Mouse (Mus musculus) hematopoietic stem cell, adult 5-6 weeks (primary cell): ENCODE results near the gene Sirt5. TPM values are rescaled to one million over a fixed set of nuclear protein-coding genes. Genes with fewer than 3 reads are reported as not detected.

Experiments
- ATAC-seq, 2 experiments: fragments of 125-278 bp in 1 of 2; replicated peaks in 1 of 2; 2 replicates each; pipeline ENCODE4 v1.8.0; 2016 to 2017; ENCODE audit warnings: inconsistent platforms in 2 of 2, mild to moderate bottlenecking in 2 of 2, moderate number of reproducible peaks in 2 of 2, low read depth in 1 of 2, moderate TSS enrichment in 1 of 2; ENCODE audit not compliant: low FRiP score in 2 of 2, poor library complexity in 2 of 2, severe bottlenecking in 2 of 2, insufficient read depth in 1 of 2, low TSS enrichment in 1 of 2
- total RNA-seq: library from RNA; stranded (forward); fragments of 172-1452, 232-1000 nt; gene quantifications from 2 replicates; pipeline ENCODE4 v1.2.3, GENCODE M21; 2017

Gene Sirt5
- total RNA-seq, 1 experiment from 2014 or later, result 24.1 TPM

- no peak for ATAC-seq
Observed at GRCm38 (mm10) chr13:43444717-43445116, 79.4 kb downstream of the Sirt5 start.

Other genes starting within 250 kb of the Sirt5 start
- gene Tbc1d7, start 194.0 kb upstream of the Sirt5 start, total RNA-seq, result 3.9 and 9.0 TPM in 2 replicates
- gene Gfod1, start 61.3 kb upstream of the Sirt5 start, total RNA-seq, result 8.6 and 10.1 TPM in 2 replicates
- gene Nol7, start 32.9 kb downstream of the Sirt5 start, total RNA-seq, result 168 and 276 TPM in 2 replicates
- gene Ranbp9, start 115.8 kb downstream of the Sirt5 start, total RNA-seq, result 92.1 and 108 TPM in 2 replicates
- 32.2 and 34.8 TPM in 2 replicates for gene Mcur1, start 194.7 kb downstream of the Sirt5 start, total RNA-seq